Mouse (Mus musculus) embryonic facial prominence, embryonic 13.5 days (tissue): ENCODE measurements around the gene Eef1akmt3. TPM values are rescaled to one million over a fixed set of nuclear protein-coding genes. Genes with fewer than 3 reads are reported as not detected.
"Not testable (repeated sequence)": the region's sequence is repeated elsewhere in the genome, so short reads cannot be mapped to it uniquely, and the experiment has no call there.

Experiments used
- ATAC-seq: fragments of 200-750 bp; cut with Nextera tagmentation; 2 replicates; pipeline ENCODE4 v1.8.0; 2017; ENCODE audit warnings: low read depth; ENCODE audit not compliant: insufficient number of reproducible peaks, insufficient read depth, low FRiP score, low TSS enrichment
- H3K27ac ChIP-seq: fragments of 300-500 bp; sonication (generic); 2 replicates; pipeline ENCODE4 v1.5.1; 2015; ENCODE audit warnings: moderate library complexity, mild to moderate bottlenecking, inconsistent platforms
- H3K27me3 ChIP-seq: fragments of 300-500 bp; sonication (generic); 2 replicates; pipeline ENCODE4 v1.6.1; 2015; ENCODE audit warnings: mild to moderate bottlenecking, inconsistent platforms
- H3K36me3 ChIP-seq: fragments of 300-500 bp; sonication (generic); 2 replicates; pipeline ENCODE4 v1.6.1; 2015; ENCODE audit warnings: mild to moderate bottlenecking, inconsistent platforms
- H3K4me1 ChIP-seq: fragments of 300-500 bp; sonication (generic); 2 replicates; pipeline ENCODE4 v1.6.1; 2015; ENCODE audit warnings: inconsistent platforms
- H3K4me2 ChIP-seq: fragments of 300-500 bp; sonication (generic); 2 replicates; pipeline ENCODE4 v1.6.1; 2015; ENCODE audit warnings: moderate library complexity, mild to moderate bottlenecking, inconsistent platforms
- H3K4me3 ChIP-seq: fragments of 300-500 bp; sonication (generic); 2 replicates; pipeline ENCODE4 v1.5.1; 2015; ENCODE audit warnings: mild to moderate bottlenecking, inconsistent platforms
- H3K9ac ChIP-seq: fragments of 300-500 bp; sonication (generic); 2 replicates; pipeline ENCODE4 v1.6.1; 2015; ENCODE audit warnings: mild to moderate bottlenecking, inconsistent platforms
- H3K9me3 ChIP-seq: fragments of 300-500 bp; sonication (generic); 2 replicates; pipeline ENCODE4 v1.6.1; 2016; ENCODE audit warnings: inconsistent platforms
- WGBS: fragments of 180-500 bp; shearing (Covaris S2); methylation state at CpG from one replicate; pipeline ENCODE4 v1.1.7; 2015; ENCODE audit warnings: mixed read lengths; 5-methylcytosine and 5-hydroxymethylcytosine counted together
- polyA plus RNA-seq: library from polyadenylated mRNA; unstranded; fragments of >200 nt; fragmentation: Nextera tagmentation; extraction: Ambion mirVana; gene quantifications from 2 replicates; pipeline ENCODE4 v1.2.1, GENCODE M21; 2015

Eef1akmt3 gene
- polyA plus RNA-seq, 1 experiment from 2014 or later = 0.81 TPM

GRCm38 (mm10) chr10:127069281-127070189 is 28.2 kb upstream of the Eef1akmt3 start:
- H3K4me2 ChIP-seq = peak overlapping the region; percentile 85
- H3K36me3 ChIP-seq = peaks cover 42% of the 10 kb centered on the region
- H3K9ac ChIP-seq = peak overlapping the region; percentile 77
- peak; percentile 45; the same call in 1 of the 2 replicates for ATAC-seq
- peaks cover 39% of the 10 kb centered on the region for H3K4me1 ChIP-seq
- H3K9me3 ChIP-seq = no peaks in the 10 kb centered on the region
- 7% methylated on average over 30 of the region's 30 CpGs for WGBS
- peak overlapping the region; percentile 87 for H3K27ac ChIP-seq
- H3K27me3 ChIP-seq = no peaks in the 10 kb centered on the region
- H3K4me3 ChIP-seq = peak overlapping the region; percentile 54

GRCm38 (mm10) chr10:127068360-127069038 is 27.2 kb upstream of the Eef1akmt3 start:
- H3K9ac ChIP-seq = peak overlapping the region; percentile 77
- 78% methylated on average over 9 of the region's 9 CpGs for WGBS
- H3K4me2 ChIP-seq = peak overlapping the region; percentile 85
- H3K4me3 ChIP-seq = peak overlapping the region; percentile 54
- peaks cover 43% of the 10 kb centered on the region for H3K36me3 ChIP-seq
- no peaks in the 10 kb centered on the region for H3K27me3 ChIP-seq
- H3K9me3 ChIP-seq = no peaks in the 10 kb centered on the region
- no peak for ATAC-seq
- peak overlapping the region; percentile 87 for H3K27ac ChIP-seq
- H3K4me1 ChIP-seq = peaks cover 40% of the 10 kb centered on the region

DNA sequence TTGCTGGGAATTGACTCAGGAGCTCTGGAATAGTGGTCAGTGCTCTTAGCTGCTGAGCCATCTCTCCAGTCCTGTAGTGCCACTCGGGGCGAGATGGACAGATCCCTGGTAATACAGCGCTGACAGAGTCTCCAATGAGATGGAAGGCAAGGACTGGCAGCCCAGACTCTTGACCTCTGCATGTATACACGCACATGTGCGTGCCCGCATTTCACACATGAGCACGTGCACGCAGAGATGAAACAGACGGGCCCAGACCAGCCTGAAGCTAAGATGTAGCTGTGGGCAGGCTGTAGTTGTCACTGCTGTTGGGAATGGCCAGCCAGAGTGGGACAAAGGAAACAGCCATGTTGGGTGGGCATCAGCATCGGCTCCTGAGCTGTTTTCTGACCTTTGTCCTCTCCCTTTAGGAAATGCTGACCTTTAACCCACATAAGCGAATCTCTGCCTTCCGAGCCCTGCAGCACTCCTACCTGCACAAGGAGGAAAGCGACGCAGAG is 25.3 kb upstream of the Eef1akmt3 start:
- Histone ChIP-seq H3K9me3 (no peaks in the 10 kb centered on the region), H3K27me3 (0 out of 2 replicates have a peak, but pooled peaks cover 1% of the 10 kb centered on the region), H3K27ac (no peak overlapping the region), H3K4me2 (no peak overlapping the region), H3K4me3 (no peak overlapping the region), H3K9ac (no peak overlapping the region), H3K4me1 (peaks cover 40% of the 10 kb centered on the region), H3K36me3 (peaks cover 43% of the 10 kb centered on the region)
- WGBS = 88% methylated on average over 14 of the region's 14 CpGs
- ATAC-seq = no peak

DNA sequence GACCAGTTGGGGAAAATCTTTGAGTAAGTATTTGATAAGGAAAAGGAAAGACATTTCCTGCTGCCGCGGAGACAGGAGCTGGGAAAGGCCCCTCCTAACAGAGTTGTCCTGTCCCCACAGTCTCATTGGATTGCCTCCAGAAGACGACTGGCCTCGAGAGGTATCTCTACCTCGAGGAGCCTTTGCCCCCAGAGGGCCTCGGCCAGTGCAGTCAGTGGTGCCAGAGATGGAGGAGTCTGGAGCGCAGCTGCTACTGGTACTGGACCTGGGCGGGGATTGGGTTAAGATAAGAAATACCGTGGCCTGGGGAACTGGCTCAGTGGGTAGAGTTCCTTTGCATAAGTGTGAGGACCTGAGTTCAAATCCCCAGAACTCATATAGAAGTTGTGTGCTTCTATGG is 24.7 kb upstream of the Eef1akmt3 start:
- 90% methylated on average over 9 of the region's 9 CpGs for WGBS
- Histone ChIP-seq H3K9me3 (no peaks in the 10 kb centered on the region), H3K27ac (no peak overlapping the region), H3K36me3 (peaks cover 43% of the 10 kb centered on the region), H3K4me1 (peaks cover 34% of the 10 kb centered on the region), H3K9ac (no peak overlapping the region), H3K4me2 (no peak overlapping the region), H3K4me3 (no peak overlapping the region), H3K27me3 (peaks cover 7% of the 10 kb centered on the region; the same call in 1 of the 2 replicates)
- ATAC-seq = no peak

DNA sequence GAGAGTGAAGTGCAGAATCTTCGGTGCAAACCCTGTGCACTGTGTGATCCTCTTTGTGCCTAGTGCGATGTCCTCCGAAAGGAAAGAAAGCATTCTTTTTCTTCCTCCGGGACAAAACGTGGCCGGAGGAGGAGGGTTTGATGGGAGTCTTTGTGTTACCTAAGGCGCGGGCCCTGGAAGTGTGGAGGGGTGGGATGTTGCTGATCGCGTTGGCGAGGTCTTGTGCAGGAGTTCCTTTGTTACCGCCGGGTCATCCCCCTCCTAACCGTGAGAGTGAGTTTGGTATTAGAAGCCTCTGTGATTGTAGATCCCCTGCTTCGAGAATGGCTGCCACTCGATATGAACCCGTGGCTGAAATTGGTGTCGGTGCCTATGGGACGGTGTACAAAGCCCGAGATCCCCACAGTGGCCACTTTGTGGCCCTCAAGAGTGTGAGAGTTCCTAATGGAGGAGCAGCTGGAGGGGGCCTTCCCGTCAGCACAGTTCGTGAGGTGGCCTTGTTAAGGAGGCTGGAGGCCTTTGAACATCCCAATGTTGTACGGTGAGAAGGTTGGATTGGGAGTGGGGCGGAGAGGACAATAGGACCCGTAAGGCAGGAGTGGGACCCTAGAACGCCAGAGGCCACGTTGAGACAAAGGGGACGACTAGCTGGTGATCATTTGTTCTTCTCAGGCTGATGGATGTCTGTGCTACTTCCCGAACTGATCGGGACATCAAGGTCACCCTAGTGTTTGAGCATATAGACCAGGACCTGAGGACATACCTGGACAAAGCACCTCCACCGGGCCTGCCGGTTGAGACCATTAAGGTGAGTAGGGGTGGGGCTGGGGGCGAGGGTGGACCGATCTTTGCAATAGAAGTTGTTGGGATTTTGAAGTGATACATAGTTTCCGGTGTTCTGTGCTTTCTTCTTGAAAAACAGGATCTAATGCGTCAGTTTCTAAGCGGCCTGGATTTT is 22.9 kb upstream of the Eef1akmt3 start:
- Histone ChIP-seq H3K4me1 (peaks cover 37% of the 10 kb centered on the region), H3K4me3 (peak overlapping the region; percentile 88), H3K9ac (peak overlapping the region; percentile 97), H3K27ac (peak overlapping the region; percentile 85), H3K36me3 (peaks cover 43% of the 10 kb centered on the region), H3K9me3 (no peaks in the 10 kb centered on the region), H3K4me2 (peak overlapping the region; percentile 91), H3K27me3 (peaks cover 19% of the 10 kb centered on the region)
- no peak; the same call in 1 of the 2 replicates for ATAC-seq
- WGBS = 12% methylated on average over 37 of the region's 37 CpGs

- Histone ChIP-seq H3K4me3 (peak within 1 kb of the TSS; percentile 88), H3K9ac (peak within 1 kb of the TSS; percentile 97), H3K4me2 (peak within 1 kb of the TSS; percentile 91), H3K27me3 (peaks cover 27% of the 10 kb centered on the region), H3K9me3 (no peaks in the 10 kb centered on the region), H3K4me1 (peaks cover 37% of the 10 kb centered on the region), H3K27ac (peak within 1 kb of the TSS; percentile 85), H3K36me3 (peaks cover 39% of the 10 kb centered on the region)
- WGBS = under 1% methylated on average over 45 of the region's 46 CpGs
- peak; percentile 86 for ATAC-seq
These were observed 22.0 kb upstream of the Eef1akmt3 start, which contains the start of gene Cdk4 for GRCm38 (mm10) chr10:127063239-127063872. TSS of gene Cdk4 (plus strand) at chr10:127063534.

DNA sequence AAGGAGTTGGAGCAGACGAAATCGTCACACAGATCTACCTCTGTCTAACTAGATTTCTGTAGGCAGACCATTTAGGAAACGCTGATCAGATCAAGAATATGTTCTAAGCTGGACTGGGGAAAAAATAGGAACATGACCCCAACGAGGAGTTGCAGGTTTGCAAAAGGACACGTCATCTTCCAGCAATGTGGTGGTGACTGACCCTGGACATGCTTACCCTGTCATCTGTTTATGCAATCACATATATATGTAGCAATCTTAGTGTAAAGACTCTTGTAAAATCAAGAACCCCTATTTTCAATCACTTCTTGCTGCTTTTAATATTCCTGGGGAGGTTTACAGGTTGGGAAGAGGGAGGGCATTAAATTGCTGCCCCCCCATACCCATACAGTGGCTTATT is 21.2 kb upstream of the Eef1akmt3 start:
- Histone ChIP-seq H3K27ac (no peak overlapping the region), H3K4me1 (peaks cover 33% of the 10 kb centered on the region), H3K4me2 (no peak overlapping the region), H3K9ac (no peak overlapping the region), H3K36me3 (peaks cover 32% of the 10 kb centered on the region), H3K4me3 (no peak overlapping the region; the same call in 1 of the 2 replicates), H3K9me3 (no peaks in the 10 kb centered on the region), H3K27me3 (peaks cover 31% of the 10 kb centered on the region)
- ATAC-seq = no peak
- 76% methylated on average over 5 of the region's 5 CpGs for WGBS

DNA sequence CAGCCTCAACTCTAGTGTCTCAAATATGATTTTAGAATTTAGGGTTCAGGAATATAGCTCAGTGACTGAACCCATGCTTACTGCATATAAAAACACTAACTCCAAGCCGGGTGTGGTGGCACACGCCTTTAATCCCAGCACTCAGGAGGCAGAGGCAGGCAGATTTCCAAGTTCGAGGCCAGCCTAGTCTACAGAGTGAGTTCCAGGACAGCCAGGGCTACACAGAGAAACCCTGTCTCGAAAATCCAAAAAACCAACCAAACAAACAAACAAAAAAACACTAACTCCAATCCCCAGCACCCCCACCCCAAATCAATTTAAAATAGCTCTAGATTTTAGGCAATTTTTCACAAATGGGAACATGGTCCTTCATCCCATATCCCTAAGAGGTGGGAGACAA is 20.8 kb upstream of the Eef1akmt3 start:
- 86% methylated on average over 4 of the region's 4 CpGs for WGBS
- not testable (repeated sequence) for ATAC-seq, H3K9ac ChIP-seq, H3K4me2 ChIP-seq, H3K9me3 ChIP-seq, H3K27ac ChIP-seq, H3K4me3 ChIP-seq
- H3K36me3 ChIP-seq = peaks cover 32% of the 10 kb centered on the region
- peaks cover 33% of the 10 kb centered on the region for H3K4me1 ChIP-seq
- H3K27me3 ChIP-seq = peaks cover 31% of the 10 kb centered on the region

DNA sequence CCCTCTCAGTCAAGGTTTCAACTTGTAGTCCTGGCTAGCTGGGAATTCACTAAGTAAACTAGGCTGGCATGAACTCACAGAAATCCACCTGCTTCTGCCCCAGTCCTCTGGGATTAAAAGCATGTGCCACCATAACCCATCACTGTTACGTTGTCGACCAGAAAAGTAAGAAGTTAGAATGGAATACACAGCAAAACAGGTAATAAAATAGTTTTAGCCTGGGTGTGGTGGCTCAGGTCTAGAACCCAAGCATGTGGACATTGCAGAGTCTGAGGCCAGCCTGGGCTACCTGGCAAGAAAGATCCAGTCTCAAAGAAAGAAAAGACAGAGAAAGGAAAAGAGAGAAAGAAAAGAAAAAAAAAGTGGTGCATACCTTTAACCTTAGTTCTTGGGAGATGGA is 20.2 kb upstream of the Eef1akmt3 start:
- peaks cover 30% of the 10 kb centered on the region for H3K36me3 ChIP-seq
- 74% methylated on average over 2 of the region's 2 CpGs for WGBS
- H3K4me1 ChIP-seq = peaks cover 29% of the 10 kb centered on the region
- no peak overlapping the region for H3K4me3 ChIP-seq
- H3K27me3 ChIP-seq = peaks cover 31% of the 10 kb centered on the region
- no peak overlapping the region for H3K27ac ChIP-seq
- no peaks in the 10 kb centered on the region for H3K9me3 ChIP-seq
- no peak overlapping the region for H3K9ac ChIP-seq
- H3K4me2 ChIP-seq = no peak overlapping the region
- ATAC-seq = no peak

DNA sequence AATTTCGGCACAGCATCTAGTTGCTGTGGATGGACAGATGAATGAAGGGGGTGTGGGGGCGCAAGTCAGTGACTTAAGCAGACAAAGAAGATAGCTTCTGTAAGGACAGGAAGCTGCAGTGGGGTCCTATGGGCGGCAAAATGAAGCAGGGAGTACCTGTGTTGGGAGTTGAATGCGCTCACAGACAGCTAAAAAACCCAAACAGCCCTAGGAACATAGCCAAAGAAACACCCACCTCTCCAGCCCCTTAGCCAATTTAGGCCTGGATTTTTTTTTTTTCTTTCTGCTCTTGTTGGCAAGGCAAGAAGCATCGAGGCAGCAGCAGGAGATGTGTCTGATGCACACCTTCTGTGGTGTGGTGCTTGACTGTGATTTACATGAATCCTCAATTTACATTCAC is 19.8 kb upstream of the Eef1akmt3 start:
- Histone ChIP-seq H3K4me2 (no peak overlapping the region), H3K27me3 (peaks cover 31% of the 10 kb centered on the region), H3K4me1 (peaks cover 29% of the 10 kb centered on the region), H3K27ac (no peak overlapping the region), H3K4me3 (peak overlapping the region; percentile 87; the same call in 1 of the 2 replicates), H3K36me3 (peaks cover 30% of the 10 kb centered on the region), H3K9me3 (no peaks in the 10 kb centered on the region), H3K9ac (no peak overlapping the region)
- 31% methylated on average over 5 of the region's 5 CpGs for WGBS
- no peak for ATAC-seq
